Mouse (Mus musculus) lung, embryonic 16.5 days (tissue): ENCODE results near the gene Pde6c. TPM values are rescaled to one million over a fixed set of nuclear protein-coding genes. Genes with fewer than 3 reads are reported as not detected.
A peak's percentile ranks its signal among the peaks of the same experiment; 100 is the strongest.

Experiments
- ATAC-seq: fragments of 200-750 bp; cut with Nextera tagmentation; 2 replicates; pipeline ENCODE4 v1.8.0; 2017; ENCODE audit warnings: low read depth, mild to moderate bottlenecking, moderate library complexity
- H3K27ac ChIP-seq: fragments of 300-500 bp; sonication (generic); 2 replicates; pipeline ENCODE4 v1.5.1; 2014; ENCODE audit warnings: mild to moderate bottlenecking, control low read depth, low read length
- H3K27me3 ChIP-seq: fragments of 300-500 bp; sonication (generic); 2 replicates; pipeline ENCODE4 v1.6.1; 2014; ENCODE audit warnings: low read depth, low read length, mixed read lengths; ENCODE audit not compliant: control insufficient read depth, insufficient read depth
- H3K36me3 ChIP-seq: fragments of 300-500 bp; sonication (generic); 2 replicates; pipeline ENCODE4 v1.6.1; 2014; ENCODE audit warnings: low read length; ENCODE audit not compliant: control insufficient read depth, insufficient read depth
- H3K4me1 ChIP-seq: fragments of 300-500 bp; sonication (generic); replicated peaks from 2 replicates; pipeline ENCODE4 v1.6.1; 2014; ENCODE audit warnings: low read length, mixed read lengths; ENCODE audit not compliant: control insufficient read depth, insufficient read depth
- H3K4me2 ChIP-seq: fragments of 300-500 bp; sonication (generic); 2 replicates; pipeline ENCODE4 v1.6.1; 2014; ENCODE audit warnings: low read depth, low read length, control low read depth
- H3K4me3 ChIP-seq: fragments of 300-500 bp; sonication (generic); 2 replicates; pipeline ENCODE4 v1.5.1; 2014; ENCODE audit warnings: mild to moderate bottlenecking, low read length, control low read depth
- H3K9ac ChIP-seq: fragments of 300-500 bp; sonication (generic); 2 replicates; pipeline ENCODE4 v1.6.1; 2014; ENCODE audit warnings: low read length, control low read depth
- H3K9me3 ChIP-seq: fragments of 300-500 bp; sonication (generic); 2 replicates; pipeline ENCODE4 v1.6.1; 2016; ENCODE audit warnings: low read length; ENCODE audit not compliant: control insufficient read depth
- WGBS: fragments of 180-500 bp; shearing (Covaris S2); extraction: QIAGEN DNeasy Blood & Tissue Kit; methylation state at CpG from one replicate; pipeline ENCODE4 v1.1.7; 2014; 5-methylcytosine and 5-hydroxymethylcytosine counted together
- polyA plus RNA-seq: library from polyadenylated mRNA; unstranded; fragments of >200 nt; fragmentation: Nextera tagmentation; extraction: Ambion mirVana; gene quantifications from 2 replicates; pipeline ENCODE4 v1.2.1, GENCODE M21; 2015

Pde6c gene
- polyA plus RNA-seq, 1 experiment from 2014 or later, result not detected

DNA sequence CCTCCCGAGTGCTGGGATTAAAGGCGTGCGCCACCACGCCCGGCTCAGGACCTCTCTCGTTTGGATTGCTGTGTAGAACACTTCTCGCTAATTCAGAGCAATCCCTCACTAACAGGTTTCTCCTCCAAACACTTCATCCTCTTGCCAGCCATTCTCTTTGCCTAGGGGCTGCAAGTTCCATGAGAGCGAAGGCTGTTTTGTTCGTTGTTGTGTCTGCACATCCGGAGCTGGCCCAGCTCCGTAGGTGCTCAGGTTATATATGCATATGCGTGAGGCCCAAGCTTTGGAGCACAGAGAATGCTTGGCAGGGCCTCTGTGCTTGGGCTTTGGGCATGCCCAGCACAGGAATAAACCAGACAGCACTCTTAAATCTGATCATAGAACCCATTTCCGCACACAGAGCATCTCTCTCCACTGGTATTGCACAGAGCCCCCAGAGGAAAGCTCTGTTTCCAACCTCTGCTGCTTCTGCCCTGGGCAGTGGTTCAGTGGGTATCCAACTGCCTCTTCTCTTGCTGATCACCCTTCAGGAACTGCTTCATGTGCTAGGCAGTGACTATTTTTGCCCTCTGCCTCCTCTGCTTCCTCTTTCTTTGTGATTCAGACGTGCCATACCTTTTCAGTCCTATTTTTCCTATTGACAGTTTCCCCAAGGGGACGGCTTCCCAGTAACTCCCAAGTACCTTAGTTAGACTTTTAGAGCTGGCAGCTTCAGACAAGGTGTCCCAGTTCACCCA lies 22.9 kb upstream of the Pde6c start:
- Histone ChIP-seq H3K27ac (no peak overlapping the region), H3K9me3 (no peaks in the 10 kb centered on the region), H3K9ac (no peak overlapping the region), H3K27me3 (no peaks in the 10 kb centered on the region), H3K4me3 (no peak overlapping the region), H3K4me2 (no peak overlapping the region), H3K4me1 (no peaks in the 10 kb centered on the region), H3K36me3 (no peaks in the 10 kb centered on the region)
- no peak for ATAC-seq
- 88% methylated on average over 15 of the region's 15 CpGs for WGBS

DNA sequence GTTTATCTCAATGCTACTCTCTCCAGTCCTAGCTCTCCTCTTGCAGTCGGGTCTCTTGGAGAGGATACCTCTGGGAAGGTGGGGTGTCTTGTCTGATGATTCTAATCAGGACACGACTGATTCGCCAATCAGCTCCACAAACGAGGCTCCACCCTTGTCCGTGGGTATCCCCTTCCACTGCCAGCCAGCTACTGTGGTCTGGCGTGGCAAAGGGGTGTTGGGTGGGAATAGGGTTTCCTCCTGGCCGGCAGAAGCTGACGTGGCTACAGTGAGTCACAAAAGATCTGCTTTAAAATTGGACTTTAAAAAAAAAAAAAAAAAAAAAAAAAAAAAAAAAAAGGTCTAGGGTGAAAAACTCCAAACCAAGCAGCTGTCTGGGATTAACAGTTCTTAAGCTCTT lies 21.5 kb upstream of the Pde6c start:
- Histone ChIP-seq H3K27me3 (no peaks in the 10 kb centered on the region), H3K4me1 (no peaks in the 10 kb centered on the region), H3K27ac (no peak overlapping the region), H3K9ac (no peak overlapping the region), H3K9me3 (no peaks in the 10 kb centered on the region), H3K36me3 (no peaks in the 10 kb centered on the region), H3K4me3 (no peak overlapping the region), H3K4me2 (no peak overlapping the region)
- WGBS, result 73% methylated on average over 8 of the region's 8 CpGs
- no peak for ATAC-seq

DNA sequence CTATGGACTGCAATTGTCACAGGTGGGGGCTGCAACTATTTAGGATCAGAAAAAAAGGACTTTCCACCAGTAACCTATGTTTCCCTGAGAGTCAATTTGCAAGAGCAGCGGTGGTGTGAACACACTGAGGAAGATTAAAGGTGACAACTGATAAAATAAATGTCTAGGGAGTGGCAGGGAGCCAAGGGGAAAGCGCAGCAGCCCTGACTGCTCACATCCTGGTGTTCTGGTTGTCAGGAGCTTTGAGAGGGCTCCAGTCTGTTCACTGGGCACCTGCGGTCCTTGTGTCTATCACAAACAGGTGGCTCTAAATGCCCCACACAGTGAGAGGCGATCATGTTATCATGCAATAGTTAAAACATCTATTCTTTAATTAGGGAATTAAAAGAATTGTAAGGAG lies 20.0 kb upstream of the Pde6c start:
- Histone ChIP-seq H3K4me2 (no peak overlapping the region), H3K4me3 (no peak overlapping the region), H3K9ac (no peak overlapping the region), H3K9me3 (no peaks in the 10 kb centered on the region), H3K36me3 (no peaks in the 10 kb centered on the region), H3K27ac (no peak overlapping the region), H3K27me3 (no peaks in the 10 kb centered on the region), H3K4me1 (no peaks in the 10 kb centered on the region)
- no peak for ATAC-seq
- WGBS, result 42% methylated on average over 4 of the region's 4 CpGs

DNA sequence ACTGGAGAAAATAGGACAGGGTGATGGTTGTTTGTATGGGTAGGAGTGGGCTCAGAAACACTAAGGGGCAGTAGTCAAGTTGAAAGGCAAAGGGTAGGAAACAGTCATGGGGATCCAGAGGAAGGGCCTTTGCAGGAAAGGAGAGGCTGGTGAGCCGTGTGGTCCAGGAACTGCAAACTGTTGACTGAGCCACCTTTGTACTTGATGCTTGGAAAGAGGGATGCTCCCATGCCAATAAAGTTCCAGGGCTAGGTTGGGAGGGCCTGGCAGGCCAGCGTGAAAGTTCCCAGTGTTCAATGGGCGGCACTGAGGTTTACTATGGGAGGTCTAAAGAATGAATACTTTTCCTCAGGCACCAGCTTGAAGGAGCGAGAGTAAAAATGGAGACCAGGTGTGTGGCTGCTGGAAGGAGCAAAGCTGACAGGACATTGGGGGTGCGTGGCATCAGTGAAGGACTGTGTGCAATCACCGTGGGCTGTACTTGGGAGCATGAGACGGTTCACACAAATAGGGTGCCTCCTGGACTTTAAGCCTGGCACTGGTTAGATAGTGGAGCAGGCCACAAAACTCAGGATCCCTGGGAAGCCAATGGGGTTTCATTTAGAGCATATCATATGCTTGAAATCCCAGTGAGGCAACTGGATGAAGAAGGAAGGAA lies 17.6 kb upstream of the Pde6c start:
- Histone ChIP-seq H3K4me2 (no peak overlapping the region), H3K36me3 (no peaks in the 10 kb centered on the region), H3K4me1 (no peaks in the 10 kb centered on the region), H3K27ac (no peak overlapping the region), H3K9ac (no peak overlapping the region), H3K9me3 (no peaks in the 10 kb centered on the region), H3K27me3 (no peaks in the 10 kb centered on the region), H3K4me3 (no peak overlapping the region)
- no peak for ATAC-seq
- 88% methylated on average over 7 of the region's 7 CpGs for WGBS

- no peak overlapping the region for H3K9ac ChIP-seq
- H3K27me3 ChIP-seq, result peaks cover 12% of the 10 kb centered on the region; the same call in 1 of the 2 replicates
- no peak overlapping the region for H3K27ac ChIP-seq
- H3K4me3 ChIP-seq, result no peak overlapping the region
- no peaks in the 10 kb centered on the region for H3K36me3 ChIP-seq
- no peaks in the 10 kb centered on the region for H3K9me3 ChIP-seq
- 82% methylated on average over 5 of the region's 5 CpGs for WGBS
- ATAC-seq, result no peak
- H3K4me1 ChIP-seq, result peaks cover 11% of the 10 kb centered on the region
- no peak overlapping the region for H3K4me2 ChIP-seq
Observed at GRCm38 (mm10) chr19:38120123-38120760, 12.3 kb upstream of the Pde6c start.

GRCm38 (mm10) chr19:38123921-38124320 lies 8.7 kb upstream of the Pde6c start:
- no peaks in the 10 kb centered on the region for H3K9me3 ChIP-seq
- H3K27me3 ChIP-seq, result peaks cover 12% of the 10 kb centered on the region; the same call in 1 of the 2 replicates
- H3K9ac ChIP-seq, result peak overlapping the region; percentile 65
- H3K4me2 ChIP-seq, result peak overlapping the region; percentile 99
- peak overlapping the region; percentile 59 for H3K4me3 ChIP-seq
- peaks cover 13% of the 10 kb centered on the region for H3K4me1 ChIP-seq
- 0 out of 2 replicates have a peak, but pooled peaks have one; percentile 7 for ATAC-seq
- no peaks in the 10 kb centered on the region for H3K36me3 ChIP-seq
- H3K27ac ChIP-seq, result no peak overlapping the region
- WGBS, result 24% methylated on average over 9 of the region's 9 CpGs

- peaks cover 12% of the 10 kb centered on the region; the same call in 1 of the 2 replicates for H3K27me3 ChIP-seq
- peak; percentile 87 for ATAC-seq
- peak overlapping the region; percentile 65 for H3K9ac ChIP-seq
- peak overlapping the region; percentile 65; the same call in 1 of the 2 replicates for H3K27ac ChIP-seq
- peaks cover 13% of the 10 kb centered on the region for H3K4me1 ChIP-seq
- H3K4me2 ChIP-seq, result peak overlapping the region; percentile 99
- H3K36me3 ChIP-seq, result no peaks in the 10 kb centered on the region
- peak overlapping the region; percentile 59 for H3K4me3 ChIP-seq
- under 1% methylated on average over 54 of the region's 77 CpGs for WGBS
- no peaks in the 10 kb centered on the region for H3K9me3 ChIP-seq
Observed at GRCm38 (mm10) chr19:38124401-38125218, 8.0 kb upstream of the Pde6c start.

DNA sequence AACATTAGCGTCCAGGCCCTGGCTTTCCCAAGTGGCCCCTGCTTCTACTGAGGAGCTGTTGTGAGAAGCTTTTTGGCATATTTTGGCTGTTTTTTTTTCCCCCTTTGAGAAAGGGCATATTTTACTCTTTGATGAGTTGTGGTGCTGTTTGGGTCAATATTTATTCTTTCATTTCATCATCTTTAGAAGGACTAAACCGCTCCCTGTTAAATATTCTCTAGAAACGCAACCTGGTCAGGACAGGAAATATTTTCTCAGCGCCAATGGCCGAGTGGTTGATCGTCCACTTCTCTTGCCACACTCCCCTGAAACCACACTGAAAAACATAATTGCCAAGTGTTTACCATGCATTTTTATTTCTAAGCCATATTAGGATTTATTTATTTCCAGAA lies 7.4 kb upstream of the Pde6c start, which contains the start of gene Rbp4:
TSS of gene Rbp4 (minus strand) at position 63 of the 392 bp plus-strand sequence.
- peak within 1 kb of the TSS; percentile 65; the same call in 1 of the 2 replicates for H3K27ac ChIP-seq
- WGBS, result 37% methylated on average over 6 of the region's 6 CpGs
- ATAC-seq, result no peak
- H3K9ac ChIP-seq, result peak within 1 kb of the TSS; percentile 65
- H3K9me3 ChIP-seq, result no peaks in the 10 kb centered on the region
- H3K4me3 ChIP-seq, result peak within 1 kb of the TSS; percentile 59
- H3K36me3 ChIP-seq, result no peaks in the 10 kb centered on the region
- peaks cover 12% of the 10 kb centered on the region; the same call in 1 of the 2 replicates for H3K27me3 ChIP-seq
- H3K4me1 ChIP-seq, result peaks cover 13% of the 10 kb centered on the region
- peak within 1 kb of the TSS; percentile 99 for H3K4me2 ChIP-seq
